Mouse (Mus musculus): Measurements from ENCODE around the gene Fam219b.

- no peak for TF ChIP-seq CTCF (IDR thresholded peaks at IDR 0.05; ENCODE audit: low read depth)
- TF ChIP-seq EP300 (IDR thresholded peaks at IDR 0.05; ENCODE audit: low read depth): no peak
Observed at GRCm38 (mm10) chr9:57501861-57502260, 35.5 kb upstream of the Fam219b start.

All from heart, postnatal 0 days (tissue).